Mouse (Mus musculus): ENCODE data around the gene Pitx3. TPM values are rescaled to one million over a fixed set of nuclear protein-coding genes. Genes with fewer than 3 reads are reported as not detected.

Gene Pitx3
- polyA plus RNA-seq, 1 experiment from 2014 or later: not detected

Other genes starting within 250 kb of the Pitx3 start
- gene Armh3, start 149.8 kb downstream of the Pitx3 start, polyA plus RNA-seq (2014; fragmentation: Nextera tagmentation; extraction: Ambion mirVana): 18.5 and 21.0 TPM in 2 replicates
- 4.1 and 4.2 TPM in 2 replicates for gene Hps6, start 144.8 kb downstream of the Pitx3 start, polyA plus RNA-seq (2014; fragmentation: Nextera tagmentation; extraction: Ambion mirVana)
- gene Pprc1, start 103.4 kb downstream of the Pitx3 start, polyA plus RNA-seq (2014; fragmentation: Nextera tagmentation; extraction: Ambion mirVana): 45.9 and 49.4 TPM in 2 replicates
- 75.9 and 78.9 TPM in 2 replicates for gene Ldb1, start 103.1 kb downstream of the Pitx3 start, polyA plus RNA-seq (2014; fragmentation: Nextera tagmentation; extraction: Ambion mirVana)
- gene Nolc1, start 72.5 kb downstream of the Pitx3 start, polyA plus RNA-seq (2014; fragmentation: Nextera tagmentation; extraction: Ambion mirVana): 79.7 and 92.8 TPM in 2 replicates
- not detected in 2 replicates for gene Elovl3, start 16.4 kb downstream of the Pitx3 start, polyA plus RNA-seq (2014; fragmentation: Nextera tagmentation; extraction: Ambion mirVana)
- gene Gbf1, start 4.2 kb upstream of the Pitx3 start, polyA plus RNA-seq (2014; fragmentation: Nextera tagmentation; extraction: Ambion mirVana): 56.6 and 63.7 TPM in 2 replicates
- 8.0 and 10.1 TPM in 2 replicates for gene Nfkb2, start 156.0 kb upstream of the Pitx3 start, polyA plus RNA-seq (2014; fragmentation: Nextera tagmentation; extraction: Ambion mirVana)
- gene Psd, start 178.8 kb upstream of the Pitx3 start, polyA plus RNA-seq (2014; fragmentation: Nextera tagmentation; extraction: Ambion mirVana): 41.9 and 44.3 TPM in 2 replicates
- gene Fbxl15, start 179.9 kb upstream of the Pitx3 start, polyA plus RNA-seq (2014; fragmentation: Nextera tagmentation; extraction: Ambion mirVana): 13.7 and 16.1 TPM in 2 replicates
- 151 and 169 TPM in 2 replicates for gene Cuedc2, start 190.4 kb upstream of the Pitx3 start, polyA plus RNA-seq (2014; fragmentation: Nextera tagmentation; extraction: Ambion mirVana)
- gene Mfsd13a, start 192.8 kb upstream of the Pitx3 start, polyA plus RNA-seq (2014; fragmentation: Nextera tagmentation; extraction: Ambion mirVana): 10.8 and 11.4 TPM in 2 replicates
- gene 2310034G01Rik, start 202.0 kb upstream of the Pitx3 start, polyA plus RNA-seq (2014; fragmentation: Nextera tagmentation; extraction: Ambion mirVana): 1.6 and 2.1 TPM in 2 replicates
- 141 and 142 TPM in 2 replicates for gene Actr1a, start 247.4 kb upstream of the Pitx3 start, polyA plus RNA-seq (2014; fragmentation: Nextera tagmentation; extraction: Ambion mirVana)
- 31.5 and 35.4 TPM in 2 replicates for gene Sufu, start 248.6 kb upstream of the Pitx3 start, polyA plus RNA-seq (2014; fragmentation: Nextera tagmentation; extraction: Ambion mirVana)